Mouse (Mus musculus) lung, postnatal 0 days (tissue): ENCODE measurements around the gene Mars. TPM values are rescaled to one million over a fixed set of nuclear protein-coding genes. Genes with fewer than 3 reads are reported as not detected.

Experiments used
- ATAC-seq: fragments of 200-750 bp; cut with Nextera tagmentation; 2 replicates; pipeline ENCODE4 v1.8.0; 2017; ENCODE audit warnings: moderate library complexity
- DNase-seq: peaks from one replicate; pipeline ENCODE4 v3.0.0-alpha.2; 2016; ENCODE audit warnings: low spot score
- H3K27ac ChIP-seq: fragments of 300-500 bp; sonication (generic); 2 replicates; pipeline ENCODE4 v1.5.1; 2014; ENCODE audit warnings: antibody characterized with exemption, mild to moderate bottlenecking, low read length, mixed read lengths
- H3K27me3 ChIP-seq: fragments of 300-500 bp; sonication (generic); replicated peaks from 2 replicates; pipeline ENCODE4 v1.6.1; 2014; ENCODE audit warnings: low read length, mixed read lengths; ENCODE audit not compliant: insufficient read depth
- H3K36me3 ChIP-seq: fragments of 300-500 bp; sonication (generic); 2 replicates; pipeline ENCODE4 v1.6.1; 2014; ENCODE audit warnings: low read length, mixed read lengths; ENCODE audit not compliant: insufficient read depth
- H3K4me1 ChIP-seq: fragments of 300-500 bp; sonication (generic); 2 replicates; pipeline ENCODE4 v1.6.1; 2014; ENCODE audit warnings: antibody characterized with exemption, low read depth, low read length, mixed read lengths; ENCODE audit not compliant: insufficient read depth
- H3K4me2 ChIP-seq: fragments of 300-500 bp; sonication (generic); replicated peaks from 2 replicates; pipeline ENCODE4 v1.6.1; 2014; ENCODE audit warnings: low read depth, mild to moderate bottlenecking, low read length, moderate library complexity, mixed read lengths
- H3K4me3 ChIP-seq: fragments of 300-500 bp; sonication (generic); 2 replicates; pipeline ENCODE4 v1.5.1; 2014; ENCODE audit warnings: low read depth, low read length
- H3K9ac ChIP-seq: fragments of 300-500 bp; sonication (generic); replicated peaks from 2 replicates; pipeline ENCODE4 v1.6.1; 2014; ENCODE audit warnings: low read depth, mild to moderate bottlenecking
- H3K9me3 ChIP-seq: fragments of 300-500 bp; sonication (generic); 2 replicates; pipeline ENCODE4 v1.6.1; 2016; ENCODE audit warnings: low read length, mixed read lengths
- CTCF ChIP-seq: IDR thresholded peaks from 2 replicates; pipeline ENCODE4 v1.5.1; 2016; ENCODE audit warnings: antibody characterized with exemption, mild to moderate bottlenecking
- EP300 ChIP-seq: IDR thresholded peaks from 2 replicates; pipeline ENCODE4 v1.6.1; 2016; ENCODE audit warnings: antibody characterized with exemption, mild to moderate bottlenecking, control low read depth
- WGBS: fragments of 180-500 bp; shearing (Covaris S2); extraction: QIAGEN DNeasy Blood & Tissue Kit; methylation state at CpG from one replicate; pipeline ENCODE4 v1.1.7; 2014; 5-methylcytosine and 5-hydroxymethylcytosine counted together
- polyA plus RNA-seq: library from polyadenylated mRNA; unstranded; fragments of >200 nt; fragmentation: Nextera tagmentation; extraction: Ambion mirVana; gene quantifications from 2 replicates; pipeline ENCODE4 v1.2.1, GENCODE M21; 2015

Mars gene
- polyA plus RNA-seq, 1 experiment from 2014 or later, result 63.1 TPM

- DNase-seq, result no peak
These were observed 48.8 kb downstream of the Mars start, which contains the start of gene Kif5a for GRCm38 (mm10) chr10:127262548-127263398. TSS of gene Kif5a (minus strand) at chr10:127263348.

DNA sequence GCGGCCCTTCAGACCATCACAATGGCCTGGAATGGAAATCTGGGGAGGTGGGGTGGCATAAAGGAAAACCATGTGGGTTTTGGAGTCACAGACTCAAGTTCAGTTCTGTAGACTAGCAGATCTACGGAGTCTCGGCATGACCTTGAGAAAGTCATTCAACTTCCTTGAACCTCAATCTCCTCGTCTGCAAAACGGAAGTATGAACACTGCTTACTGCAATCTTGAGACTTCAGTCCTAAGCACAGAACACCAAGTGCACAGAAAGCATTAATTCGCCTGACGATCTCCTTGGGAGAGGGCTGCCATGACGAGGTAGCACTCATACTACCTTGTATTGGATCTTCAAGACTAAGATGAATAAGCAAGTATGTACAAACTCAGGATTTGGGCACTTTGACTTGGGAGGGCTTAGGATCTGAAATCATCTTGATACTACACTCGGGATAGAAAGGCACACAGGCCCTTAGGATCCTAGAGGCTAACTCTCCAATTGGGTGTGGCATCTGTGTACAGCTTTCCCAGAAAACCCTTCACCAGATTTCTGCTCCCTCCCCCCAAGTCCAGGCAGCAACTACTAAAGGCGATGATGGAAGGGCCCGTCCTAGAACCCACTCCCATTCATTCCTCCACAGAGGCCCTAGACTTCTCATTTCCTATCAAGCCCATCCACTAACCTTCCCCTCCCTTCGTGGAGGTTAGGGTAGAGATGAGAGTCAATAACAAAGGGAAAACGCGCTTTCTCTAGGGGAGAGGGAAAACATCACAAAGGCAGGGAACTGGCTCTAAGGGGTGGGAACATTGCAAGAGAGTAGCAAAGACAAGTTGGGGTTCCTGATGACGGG lies 49.7 kb downstream of the Mars start:
- no peak for TF ChIP-seq CTCF
- peaks cover 7% of the 10 kb centered on the region; the same call in 1 of the 2 replicates for H3K27me3 ChIP-seq
- no peak overlapping the region for H3K4me2 ChIP-seq
- DNase-seq (no peak), ATAC-seq (no peak)
- no peaks in the 10 kb centered on the region for H3K36me3 ChIP-seq
- no peak overlapping the region for H3K27ac ChIP-seq
- H3K9ac ChIP-seq, result no peak overlapping the region
- no peaks in the 10 kb centered on the region for H3K9me3 ChIP-seq
- no peak overlapping the region for H3K4me3 ChIP-seq
- H3K4me1 ChIP-seq, result peaks cover 1% of the 10 kb centered on the region; the same call in 1 of the 2 replicates
- 62% methylated on average over 15 of the region's 15 CpGs for WGBS

More at GRCm38 (mm10) chr10:127262548-127263398, 48.8 kb downstream of the Mars start, which contains the start of gene Kif5a:
- H3K4me3 ChIP-seq, result peak within 1 kb of the TSS; percentile 37
- TF ChIP-seq EP300 (no peak), CTCF (no peak)
- H3K36me3 ChIP-seq, result no peaks in the 10 kb centered on the region
- ATAC-seq, result no peak
- peaks cover 4% of the 10 kb centered on the region; the same call in 1 of the 2 replicates for H3K4me1 ChIP-seq
- no peak within 1 kb of the TSS for H3K9ac ChIP-seq
- no peak within 1 kb of the TSS for H3K27ac ChIP-seq
- H3K4me2 ChIP-seq, result peak within 1 kb of the TSS; percentile 60
- no peaks in the 10 kb centered on the region for H3K9me3 ChIP-seq
- peaks cover 7% of the 10 kb centered on the region; the same call in 1 of the 2 replicates for H3K27me3 ChIP-seq
- WGBS, result 2% methylated on average over 49 of the region's 53 CpGs

DNA sequence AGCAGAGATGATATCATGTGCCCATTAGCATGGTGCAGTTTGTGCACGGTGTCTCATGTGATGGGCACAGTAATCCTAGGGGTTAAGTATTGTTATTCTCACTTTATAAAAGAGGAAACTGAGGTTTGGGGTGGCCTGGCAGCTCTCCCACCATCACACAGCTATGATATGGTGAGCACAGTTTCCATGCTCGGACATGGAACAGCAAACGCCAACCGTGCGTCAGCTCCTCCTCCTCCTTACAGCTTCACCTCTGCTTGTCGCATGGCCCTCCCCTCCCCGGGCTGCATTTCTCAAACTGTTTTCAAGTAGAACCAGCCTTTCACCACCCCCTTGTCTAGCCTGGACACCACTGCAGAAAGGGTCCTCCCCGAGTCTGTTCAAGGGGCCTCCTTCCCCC lies 53.1 kb downstream of the Mars start:
- Histone ChIP-seq H3K4me2 (no peak overlapping the region), H3K4me1 (no peaks in the 10 kb centered on the region), H3K36me3 (no peaks in the 10 kb centered on the region), H3K9me3 (no peaks in the 10 kb centered on the region), H3K27ac (no peak overlapping the region), H3K9ac (no peak overlapping the region), H3K27me3 (peaks cover 7% of the 10 kb centered on the region; the same call in 1 of the 2 replicates), H3K4me3 (no peak overlapping the region)
- no peak for DNase-seq
- no peak for TF ChIP-seq EP300
- no peak for TF ChIP-seq CTCF
- WGBS, result 70% methylated on average over 8 of the region's 8 CpGs
- no peak for ATAC-seq

DNA sequence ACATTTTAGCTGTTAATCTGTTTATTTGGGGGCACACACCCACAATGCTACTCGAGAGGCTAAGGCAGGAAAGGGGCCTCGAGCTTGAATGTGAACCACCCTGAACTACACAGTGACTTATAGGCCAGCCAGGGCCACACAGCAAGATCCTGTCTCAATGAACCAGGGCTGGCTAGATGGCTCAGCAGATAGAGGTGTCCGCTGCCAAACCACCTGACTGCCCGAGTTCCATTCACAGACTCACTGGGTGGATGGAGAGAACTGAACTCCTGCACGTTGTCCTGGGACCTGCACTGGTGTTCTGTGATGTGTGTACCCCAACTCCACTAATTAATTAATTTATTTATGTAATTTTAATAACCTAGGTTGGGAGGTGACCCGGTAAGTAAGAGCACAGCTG lies 53.8 kb downstream of the Mars start:
- ATAC-seq (no peak), DNase-seq (no peak)
- TF ChIP-seq CTCF, result no peak
- no peak for TF ChIP-seq EP300
- H3K27ac ChIP-seq, result no peak overlapping the region
- WGBS, result 69% methylated on average over 6 of the region's 6 CpGs
- no peak overlapping the region for H3K4me3 ChIP-seq
- no peak overlapping the region for H3K9ac ChIP-seq
- H3K4me2 ChIP-seq, result no peak overlapping the region
- peaks cover 6% of the 10 kb centered on the region; the same call in 1 of the 2 replicates for H3K27me3 ChIP-seq
- H3K9me3 ChIP-seq, result no peaks in the 10 kb centered on the region
- no peaks in the 10 kb centered on the region for H3K4me1 ChIP-seq
- no peaks in the 10 kb centered on the region for H3K36me3 ChIP-seq

- DNase-seq, result peak; percentile 82
These were observed 55.8 kb downstream of the Mars start for GRCm38 (mm10) chr10:127255625-127256345.

More at GRCm38 (mm10) chr10:127255625-127256345, 55.8 kb downstream of the Mars start:
- no peak overlapping the region for H3K27ac ChIP-seq
- H3K4me3 ChIP-seq, result no peak overlapping the region
- no peak for TF ChIP-seq EP300
- H3K4me1 ChIP-seq, result no peaks in the 10 kb centered on the region
- no peaks in the 10 kb centered on the region for H3K9me3 ChIP-seq
- H3K9ac ChIP-seq, result no peak overlapping the region
- no peaks in the 10 kb centered on the region for H3K27me3 ChIP-seq
- WGBS, result 19% methylated on average over 14 of the region's 14 CpGs
- no peak overlapping the region for H3K4me2 ChIP-seq
- ATAC-seq, result peak; percentile 83
- H3K36me3 ChIP-seq, result no peaks in the 10 kb centered on the region
